Comparison of ENCODE assay signal across 10 mouse cellular contexts in genomic region chr13:100831123-100831522, GRCm38 (mm10). TPM values are rescaled to one million over a fixed set of nuclear protein-coding genes. Genes with fewer than 3 reads are reported as not detected.
A peak's percentile ranks its signal among the peaks of the same experiment; 100 is the strongest.
DNase-seq lines count a peak whose midpoint lies in the region; ATAC-seq lines count a peak whose summit lies in the region.
"Had no signal": no experiment of that assay in that cellular context is flagged by ENCODE, and none has a peak within 500 bp of the region (broad histone marks: within the 10 kb centered on the region; RNA-seq: fewer than 3 reads in every experiment).

No protein-coding gene starts in this region.

- WGBS in heart, embryonic 13.5 days = 79% methylated on average over 6 of the region's 6 CpGs
- WGBS in neural tube, embryonic 12.5 days = 87% methylated on average over 6 of the region's 6 CpGs
- 84% methylated on average over 6 of the region's 6 CpGs for WGBS in intestine, embryonic 14.5 days
- WGBS in stomach, embryonic 15.5 days = 76% methylated on average over 6 of the region's 6 CpGs

- H3K4me1 ChIP-seq in heart, embryonic 13.5 days = peaks cover 23% of the 10 kb centered on the region
- peaks cover 16% of the 10 kb centered on the region for H3K4me1 ChIP-seq in neural tube, embryonic 12.5 days
- peaks cover 11% of the 10 kb centered on the region for H3K4me1 ChIP-seq in intestine, embryonic 14.5 days (replicated peaks; ENCODE audit: control insufficient read depth, insufficient read depth, low read length)
- peaks cover 11% of the 10 kb centered on the region for H3K4me1 ChIP-seq in stomach, embryonic 15.5 days

- no peaks in the 10 kb centered on the region for H3K9me3 ChIP-seq in heart, embryonic 13.5 days
- no peaks in the 10 kb centered on the region for H3K9me3 ChIP-seq in neural tube, embryonic 12.5 days
- no peaks in the 10 kb centered on the region for H3K9me3 ChIP-seq in intestine, embryonic 14.5 days (ENCODE audit: control insufficient read depth, low read length)
- no peaks in the 10 kb centered on the region for H3K9me3 ChIP-seq in stomach, embryonic 15.5 days

- H3K27ac ChIP-seq in heart, embryonic 13.5 days (replicated peaks) = no peak overlapping the region
- H3K27ac ChIP-seq in neural tube, embryonic 12.5 days = no peak overlapping the region
- H3K27ac ChIP-seq in intestine, embryonic 14.5 days (ENCODE audit: low read depth) = no peak overlapping the region
- H3K27ac ChIP-seq in stomach, embryonic 15.5 days = no peak overlapping the region

- H3K4me3 ChIP-seq in heart, embryonic 13.5 days = peak overlapping the region; percentile 98; the same call in 1 of the 2 replicates
- H3K4me3 ChIP-seq in neural tube, embryonic 12.5 days = no peak overlapping the region
- H3K4me3 ChIP-seq in intestine, embryonic 14.5 days (ENCODE audit: low read depth, low read length) = no peak overlapping the region
- no peak overlapping the region for H3K4me3 ChIP-seq in stomach, embryonic 15.5 days (replicated peaks)

- peak overlapping the region; percentile 69 for H3K9ac ChIP-seq in heart, embryonic 13.5 days
- H3K9ac ChIP-seq in neural tube, embryonic 12.5 days = no peak overlapping the region
- no peak overlapping the region for H3K9ac ChIP-seq in intestine, embryonic 14.5 days (ENCODE audit: low read length)
- no peak overlapping the region for H3K9ac ChIP-seq in stomach, embryonic 15.5 days

- no peaks in the 10 kb centered on the region; the same call in 1 of the 2 replicates for H3K27me3 ChIP-seq in heart, embryonic 13.5 days (replicated peaks)
- no peaks in the 10 kb centered on the region for H3K27me3 ChIP-seq in neural tube, embryonic 12.5 days (replicated peaks)
- H3K27me3 ChIP-seq in intestine, embryonic 14.5 days (replicated peaks; ENCODE audit: control insufficient read depth, insufficient read depth, low read length) = no peaks in the 10 kb centered on the region
- no peaks in the 10 kb centered on the region for H3K27me3 ChIP-seq in stomach, embryonic 15.5 days (replicated peaks)

- peak overlapping the region; percentile 91 for H3K4me2 ChIP-seq in heart, embryonic 13.5 days
- H3K4me2 ChIP-seq in neural tube, embryonic 12.5 days (replicated peaks) = 0 out of 2 replicates have a peak overlapping the region, but pooled peaks have one; percentile 83
- H3K4me2 ChIP-seq in intestine, embryonic 14.5 days (ENCODE audit: low read length) = peak overlapping the region; percentile 73; the same call in 1 of the 2 replicates
- H3K4me2 ChIP-seq in stomach, embryonic 15.5 days = peak overlapping the region; percentile 56

- no peak for DNase-seq in heart, postnatal 36 days
- DNase-seq in neural tube, embryonic 10.5 days (ENCODE audit: extremely low spot score, low spot score) = no peak
- DNase-seq in intestine, embryonic 14.5 days (ENCODE audit: low spot score) = no peak
- no peak for DNase-seq in cerebellum, adult 18-20 months
- DNase-seq in left cerebral cortex, adult 11 months (ENCODE audit: low spot score) = no peak
- DNase-seq: adrenal gland, postnatal 25 days; layer of hippocampus, adult 9-11 months had no signal

- ATAC-seq in heart, embryonic 13.5 days (ENCODE audit: extremely low read depth, insufficient number of reproducible peaks, low FRiP score, low TSS enrichment) = no peak
- ATAC-seq in neural tube, embryonic 12.5 days (ENCODE audit: low FRiP score, low read depth) = no peak
- no peak for ATAC-seq in intestine, embryonic 14.5 days (replicated peaks; ENCODE audit: low FRiP score, low TSS enrichment, low read depth)
- no peak for ATAC-seq in stomach, embryonic 15.5 days (ENCODE audit: insufficient read depth, low FRiP score, low read depth)

- H3K36me3 ChIP-seq in heart, embryonic 13.5 days = peaks cover 19% of the 10 kb centered on the region
- H3K36me3 ChIP-seq in neural tube, embryonic 12.5 days = peaks cover 7% of the 10 kb centered on the region
- H3K36me3 ChIP-seq in intestine, embryonic 14.5 days (ENCODE audit: control insufficient read depth, insufficient read depth, low read length) = peaks cover 19% of the 10 kb centered on the region
- H3K36me3 ChIP-seq in stomach, embryonic 15.5 days = peaks cover 4% of the 10 kb centered on the region; the same call in 1 of the 2 replicates

- intact Hi-C loops in heart, postnatal 36 days (cut with DNase I) = loop anchor here (5.0 kb wide), 4 partner anchors 44 to 339 kb away; partner anchors contain the start of genes Ak6, Ccnb1, Cdk7 and Gtf2h2

RNA-seq across cellular contexts. Expression of gene Slc30a5, which starts 2.1 kb away (rescaled TPM):
- polyA plus RNA-seq in heart, embryonic 13.5 days (2015; fragmentation: Nextera tagmentation; extraction: Ambion mirVana) = 31.0 and 31.3 TPM in 2 replicates
- 10 to 100 TPM; 20.1 to 23.0 TPM for total RNA-seq in heart, postnatal 36 days (2021)
- 42.2 and 43.7 TPM in 2 replicates for polyA plus RNA-seq in neural tube, embryonic 12.5 days (2016; fragmentation: Nextera tagmentation; extraction: Ambion mirVana)
- 62.8 and 65.4 TPM in 2 replicates for polyA plus RNA-seq in intestine, embryonic 14.5 days (2014; fragmentation: Nextera tagmentation; extraction: Ambion mirVana)
- 58.4 and 64.3 TPM in 2 replicates for polyA plus RNA-seq in stomach, embryonic 15.5 days (2015; fragmentation: Nextera tagmentation; extraction: Ambion mirVana)

RNA-seq across cellular contexts. Expression of gene Ccnb1, which starts 44.8 kb away (rescaled TPM):
- 191 and 222 TPM in 2 replicates for polyA plus RNA-seq in heart, embryonic 13.5 days (2015; fragmentation: Nextera tagmentation; extraction: Ambion mirVana)
- 1 to 10 TPM; 1.2 to 1.3 TPM for total RNA-seq in heart, postnatal 36 days (2021)
- polyA plus RNA-seq in neural tube, embryonic 12.5 days (2016; fragmentation: Nextera tagmentation; extraction: Ambion mirVana) = 197 and 198 TPM in 2 replicates
- 242 and 267 TPM in 2 replicates for polyA plus RNA-seq in intestine, embryonic 14.5 days (2014; fragmentation: Nextera tagmentation; extraction: Ambion mirVana)
- 207 and 208 TPM in 2 replicates for polyA plus RNA-seq in stomach, embryonic 15.5 days (2015; fragmentation: Nextera tagmentation; extraction: Ambion mirVana)

RNA-seq across cellular contexts. Expression of gene Cenph, which starts 55.4 kb away (rescaled TPM):
- 19.2 and 20.4 TPM in 2 replicates for polyA plus RNA-seq in heart, embryonic 13.5 days (2015; fragmentation: Nextera tagmentation; extraction: Ambion mirVana)
- under 1 TPM in 1 of 2 experiments, not detected in 1; 0.31 TPM for total RNA-seq in heart, postnatal 36 days (2021)
- polyA plus RNA-seq in neural tube, embryonic 12.5 days (2016; fragmentation: Nextera tagmentation; extraction: Ambion mirVana) = 27.8 and 27.9 TPM in 2 replicates
- 35.7 and 39.0 TPM in 2 replicates for polyA plus RNA-seq in intestine, embryonic 14.5 days (2014; fragmentation: Nextera tagmentation; extraction: Ambion mirVana)
- polyA plus RNA-seq in stomach, embryonic 15.5 days (2015; fragmentation: Nextera tagmentation; extraction: Ambion mirVana) = 28.0 and 33.9 TPM in 2 replicates
